Mouse (Mus musculus) limb, embryonic 11.5 days (tissue): ENCODE data around the gene Dnajc25. TPM values are rescaled to one million over a fixed set of nuclear protein-coding genes. Genes with fewer than 3 reads are reported as not detected.

Experiments
- ATAC-seq: fragments of 200-750 bp; cut with Nextera tagmentation; 2 replicates; pipeline ENCODE4 v1.8.0; 2017; ENCODE audit warnings: low read depth; ENCODE audit not compliant: insufficient number of reproducible peaks, low FRiP score, low TSS enrichment
- DNase-seq: peaks from one replicate; pipeline ENCODE4 v3.0.0-alpha.2; 2015; ENCODE audit warnings: low spot score
- H3K27ac ChIP-seq: fragments of 300-500 bp; sonication (generic); replicated peaks from 2 replicates; pipeline ENCODE4 v1.5.1; 2014; ENCODE audit warnings: low read depth, mild to moderate bottlenecking, low read length
- H3K27me3 ChIP-seq: fragments of 300-500 bp; sonication (generic); 2 replicates; pipeline ENCODE4 v1.6.1; 2014; ENCODE audit warnings: mild to moderate bottlenecking, low read length, mixed read lengths; ENCODE audit not compliant: control insufficient read depth, insufficient read depth
- H3K36me3 ChIP-seq: fragments of 300-500 bp; sonication (generic); 2 replicates; pipeline ENCODE4 v1.6.1; 2014; ENCODE audit warnings: mild to moderate bottlenecking, low read length, moderate library complexity, mixed read lengths; ENCODE audit not compliant: control insufficient read depth, insufficient read depth
- H3K4me1 ChIP-seq: fragments of 300-500 bp; sonication (generic); 2 replicates; pipeline ENCODE4 v1.6.1; 2014; ENCODE audit warnings: low read length, mixed read lengths; ENCODE audit not compliant: control insufficient read depth, insufficient read depth
- H3K4me2 ChIP-seq: fragments of 300-500 bp; sonication (generic); 2 replicates; pipeline ENCODE4 v1.6.1; 2014; ENCODE audit warnings: low read depth, mild to moderate bottlenecking, moderate library complexity; ENCODE audit not compliant: severe bottlenecking
- H3K4me3 ChIP-seq: fragments of 300-500 bp; sonication (generic); 2 replicates; pipeline ENCODE4 v1.5.1; 2014; ENCODE audit warnings: low read depth, low read length
- H3K9ac ChIP-seq: fragments of 300-500 bp; sonication (generic); 2 replicates; pipeline ENCODE4 v1.6.1; 2014; ENCODE audit warnings: mild to moderate bottlenecking, low read length
- H3K9me3 ChIP-seq: fragments of 300-500 bp; sonication (generic); 2 replicates; pipeline ENCODE4 v1.6.1; 2016; ENCODE audit warnings: low read length; ENCODE audit not compliant: control insufficient read depth
- WGBS: fragments of 180-500 bp; shearing (Covaris S2); extraction: QIAGEN DNeasy Blood & Tissue Kit; methylation state at CpG from one replicate; pipeline ENCODE4 v1.1.7; 2014; 5-methylcytosine and 5-hydroxymethylcytosine counted together
- polyA plus RNA-seq: library from polyadenylated mRNA; unstranded; fragments of >200 nt; fragmentation: Nextera tagmentation; extraction: Ambion mirVana; gene quantifications from 2 replicates; pipeline ENCODE4 v1.2.1, GENCODE M21; 2014

The Dnajc25 gene
- polyA plus RNA-seq: 7.4 and 8.9 TPM in 2 replicates

DNA sequence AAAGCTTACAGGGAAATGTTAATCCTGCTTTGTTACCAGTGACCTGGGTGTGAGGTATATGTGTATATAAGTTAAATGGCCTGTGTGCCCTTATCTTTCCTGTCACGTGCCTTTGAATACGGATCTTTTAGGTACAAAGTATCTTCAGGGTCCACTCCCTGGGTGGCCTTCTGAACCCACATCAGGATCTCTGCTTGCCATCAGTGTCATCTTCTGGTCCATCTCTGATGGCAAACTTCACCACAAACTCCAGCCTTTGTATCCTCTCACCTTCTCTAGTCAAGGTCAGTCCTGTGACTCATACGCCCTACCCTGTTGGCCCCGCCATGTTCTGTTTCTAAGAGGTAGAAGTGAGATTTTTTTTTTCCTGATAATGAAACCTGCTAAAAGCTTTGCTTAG is at the start of gene Dnajc25:
TSS of gene Dnajc25 (plus strand) at position 301 of the 400 bp plus-strand sequence.
- no peak within 1 kb of the TSS for H3K4me2 ChIP-seq
- WGBS: 86% methylated on average over 4 of the region's 4 CpGs
- no peak within 1 kb of the TSS for H3K4me3 ChIP-seq
- peaks cover 4% of the 10 kb centered on the region; the same call in 1 of the 2 replicates for H3K4me1 ChIP-seq
- no peaks in the 10 kb centered on the region for H3K27me3 ChIP-seq
- H3K9me3 ChIP-seq: no peaks in the 10 kb centered on the region
- H3K27ac ChIP-seq: no peak within 1 kb of the TSS
- H3K9ac ChIP-seq: no peak within 1 kb of the TSS
- no peaks in the 10 kb centered on the region for H3K36me3 ChIP-seq
- no peak for ATAC-seq
- no peak for DNase-seq

DNA sequence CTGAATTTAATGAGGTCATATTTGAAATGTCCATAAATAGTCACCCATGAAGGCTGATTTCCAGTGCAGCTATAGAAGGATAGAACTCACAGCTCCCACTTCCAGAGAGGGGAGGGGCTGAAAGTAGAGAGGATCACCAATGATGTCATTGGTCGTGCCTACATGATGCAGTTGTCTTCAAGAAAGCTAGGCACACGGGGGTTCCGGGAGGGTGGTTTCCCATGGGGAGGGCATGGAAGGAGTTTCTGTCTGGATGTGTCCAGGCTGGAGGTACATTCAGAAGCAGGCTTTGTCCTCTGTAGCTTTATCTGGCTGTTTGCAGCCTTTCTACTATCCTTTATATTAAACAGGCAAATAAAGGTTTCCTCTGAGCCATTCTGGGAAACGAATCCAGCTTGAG is 46.5 kb upstream of the Dnajc25 start:
- Histone ChIP-seq H3K36me3 (no peaks in the 10 kb centered on the region), H3K4me1 (peaks cover 6% of the 10 kb centered on the region; the same call in 1 of the 2 replicates), H3K4me2 (no peak overlapping the region), H3K4me3 (no peak overlapping the region), H3K27ac (no peak overlapping the region), H3K27me3 (no peaks in the 10 kb centered on the region), H3K9ac (no peak overlapping the region), H3K9me3 (no peaks in the 10 kb centered on the region)
- DNase-seq: no peak
- 83% methylated on average over 4 of the region's 4 CpGs for WGBS
- ATAC-seq: no peak

DNA sequence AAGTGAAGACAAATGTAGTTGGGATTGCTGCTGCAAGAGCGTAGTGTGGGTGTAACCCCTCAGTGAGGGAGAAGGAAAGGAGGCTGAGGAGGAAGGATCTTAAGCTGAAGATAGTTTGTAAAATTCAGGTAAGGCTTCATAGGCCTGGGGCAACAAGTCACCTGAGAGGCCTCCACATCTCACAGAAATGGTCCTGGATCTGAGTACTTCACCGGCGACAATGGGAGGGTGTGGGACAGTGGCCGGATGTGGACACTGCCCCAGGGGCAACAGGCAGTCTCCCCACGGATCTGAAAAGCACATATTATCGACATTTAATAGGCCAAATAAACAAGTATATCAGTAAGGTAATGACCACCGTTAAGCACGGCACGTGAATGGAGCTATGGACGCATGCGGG is 42.2 kb upstream of the Dnajc25 start:
- H3K36me3 ChIP-seq: no peaks in the 10 kb centered on the region; the same call in 1 of the 2 replicates
- no peak for DNase-seq
- H3K4me3 ChIP-seq: no peak overlapping the region
- H3K4me1 ChIP-seq: no peaks in the 10 kb centered on the region
- WGBS: 92% methylated on average over 11 of the region's 11 CpGs
- no peak overlapping the region for H3K27ac ChIP-seq
- H3K9ac ChIP-seq: no peak overlapping the region
- ATAC-seq: no peak
- no peaks in the 10 kb centered on the region for H3K27me3 ChIP-seq
- H3K9me3 ChIP-seq: no peaks in the 10 kb centered on the region
- no peak overlapping the region for H3K4me2 ChIP-seq

DNA sequence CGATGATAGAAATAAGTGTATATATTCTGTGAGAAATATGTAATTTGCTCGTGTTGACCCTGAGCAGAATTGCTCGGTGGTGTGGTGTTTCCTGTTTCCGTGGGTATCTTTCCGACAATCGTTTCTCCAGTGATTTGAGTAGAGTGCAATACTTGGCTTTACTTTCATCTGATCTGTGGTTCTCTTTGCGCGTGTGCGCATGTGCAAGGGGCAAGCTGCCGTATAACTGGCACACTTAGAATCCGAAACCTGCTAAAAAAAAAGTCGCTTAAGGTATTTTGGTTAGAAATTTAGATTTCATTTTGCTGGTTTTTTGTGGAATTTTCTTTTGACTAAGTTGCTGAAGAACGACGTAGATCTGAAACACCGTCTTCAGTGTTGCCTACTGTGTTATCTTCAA is 33.1 kb upstream of the Dnajc25 start:
- 93% methylated on average over 15 of the region's 15 CpGs for WGBS
- Histone ChIP-seq H3K9me3 (no peaks in the 10 kb centered on the region), H3K27ac (no peak overlapping the region), H3K4me3 (no peak overlapping the region), H3K36me3 (no peaks in the 10 kb centered on the region; the same call in 1 of the 2 replicates), H3K4me2 (no peak overlapping the region), H3K27me3 (no peaks in the 10 kb centered on the region), H3K9ac (no peak overlapping the region), H3K4me1 (no peaks in the 10 kb centered on the region)
- DNase-seq (no peak), ATAC-seq (no peak)

DNA sequence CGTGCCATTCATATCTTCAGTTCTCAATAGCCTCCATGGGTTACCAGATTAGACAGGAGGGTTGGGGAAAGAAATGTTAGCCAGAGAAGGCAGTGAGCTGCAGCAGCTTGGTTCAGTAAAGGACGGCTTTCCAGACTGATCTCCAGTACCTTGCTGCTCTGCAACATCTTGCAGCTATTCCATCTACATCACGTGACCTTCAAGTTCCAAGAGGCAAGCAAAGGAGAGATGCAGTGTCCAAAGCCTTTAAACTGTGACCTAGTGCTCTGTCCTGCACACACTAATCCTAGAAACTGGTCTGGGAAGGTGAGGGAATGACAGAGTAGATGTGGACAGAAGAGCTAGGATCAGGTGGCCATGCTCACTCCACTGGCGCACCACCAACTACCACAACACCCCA is 31.6 kb upstream of the Dnajc25 start:
- no peak for DNase-seq
- H3K4me3 ChIP-seq: no peak overlapping the region
- no peaks in the 10 kb centered on the region for H3K36me3 ChIP-seq
- WGBS: 90% methylated on average over 4 of the region's 4 CpGs
- ATAC-seq: no peak
- no peak overlapping the region for H3K4me2 ChIP-seq
- H3K27ac ChIP-seq: no peak overlapping the region
- no peaks in the 10 kb centered on the region for H3K27me3 ChIP-seq
- no peaks in the 10 kb centered on the region for H3K4me1 ChIP-seq
- no peak overlapping the region for H3K9ac ChIP-seq
- no peaks in the 10 kb centered on the region for H3K9me3 ChIP-seq

DNA sequence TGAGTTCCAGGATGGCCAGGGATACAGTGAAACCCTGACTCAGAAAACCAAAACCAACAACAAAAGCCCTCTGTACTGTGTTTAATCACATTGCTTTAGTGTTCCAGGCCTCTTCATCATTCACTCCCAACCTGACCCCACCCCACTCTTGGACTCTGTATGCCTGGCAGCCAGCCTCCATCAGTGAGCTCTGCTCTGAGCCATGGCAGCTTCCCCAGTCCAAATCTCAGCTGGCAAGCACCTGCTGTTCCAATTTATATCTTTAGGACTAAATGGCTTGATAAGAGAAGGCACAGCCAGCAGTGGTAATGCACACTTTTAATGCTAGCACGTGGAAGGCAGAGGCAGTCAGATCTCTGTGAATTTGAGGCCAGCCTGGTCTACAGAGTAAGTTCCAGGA is 29.7 kb upstream of the Dnajc25 start:
- H3K36me3 ChIP-seq: no peaks in the 10 kb centered on the region
- DNase-seq (no peak), ATAC-seq (no peak)
- no peak overlapping the region for H3K9ac ChIP-seq
- H3K27me3 ChIP-seq: no peaks in the 10 kb centered on the region
- WGBS: 97% methylated on average over 1 of the region's 1 CpGs
- H3K4me3 ChIP-seq: no peak overlapping the region
- H3K4me2 ChIP-seq: no peak overlapping the region
- no peak overlapping the region for H3K27ac ChIP-seq
- no peaks in the 10 kb centered on the region for H3K4me1 ChIP-seq
- no peaks in the 10 kb centered on the region for H3K9me3 ChIP-seq

DNA sequence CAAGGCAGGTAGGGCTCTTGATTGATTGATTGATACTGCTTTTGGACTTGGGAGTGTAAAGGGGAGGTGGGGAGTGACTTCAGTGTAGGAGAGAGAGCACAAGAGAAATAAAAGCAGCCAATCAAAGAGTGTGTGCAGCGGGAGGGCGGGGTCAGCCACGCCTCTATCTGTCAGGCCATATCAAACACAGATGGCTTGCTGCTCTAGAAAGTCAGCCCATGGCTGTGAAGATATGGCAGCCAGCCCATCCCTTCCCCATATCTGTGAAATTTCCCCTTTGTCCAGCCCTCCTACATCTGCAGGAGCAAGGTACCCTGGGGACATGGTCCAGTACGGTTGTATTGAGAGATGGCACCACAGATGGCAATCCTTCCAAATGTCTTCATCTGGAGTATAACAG is 24.2 kb upstream of the Dnajc25 start:
- Histone ChIP-seq H3K4me2 (no peak overlapping the region), H3K36me3 (no peaks in the 10 kb centered on the region; the same call in 1 of the 2 replicates), H3K4me1 (no peaks in the 10 kb centered on the region)

DNA sequence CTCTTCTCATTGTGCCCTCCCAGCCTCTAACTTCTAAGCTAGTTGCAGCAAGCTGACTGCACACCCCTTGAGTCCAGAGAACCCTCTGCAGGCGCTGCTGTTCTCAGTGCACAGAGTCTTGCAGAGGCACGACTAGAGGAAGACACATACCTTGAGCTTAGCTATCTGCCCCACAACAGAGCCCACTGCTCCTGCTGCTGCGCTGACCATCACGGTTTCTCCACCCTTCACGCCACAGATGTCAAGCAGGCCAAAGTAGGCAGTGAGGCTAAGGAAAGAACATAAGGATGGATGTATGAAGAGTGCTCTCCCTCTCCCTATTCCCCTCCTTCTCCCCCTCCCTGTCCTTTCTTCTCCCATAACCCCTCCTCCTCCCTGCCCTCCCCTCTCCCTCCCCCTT is 19.2 kb upstream of the Dnajc25 start:
- no peak overlapping the region for H3K27ac ChIP-seq
- no peak overlapping the region for H3K4me2 ChIP-seq
- H3K4me1 ChIP-seq: no peaks in the 10 kb centered on the region
- DNase-seq (no peak), ATAC-seq (no peak)
- no peak overlapping the region for H3K4me3 ChIP-seq
- no peaks in the 10 kb centered on the region for H3K9me3 ChIP-seq
- no peaks in the 10 kb centered on the region; the same call in 1 of the 2 replicates for H3K36me3 ChIP-seq
- WGBS: 78% methylated on average over 5 of the region's 5 CpGs
- H3K9ac ChIP-seq: no peak overlapping the region
- no peaks in the 10 kb centered on the region for H3K27me3 ChIP-seq

More for the DNA sequence above, 24.2 kb upstream of the Dnajc25 start:
- Histone ChIP-seq H3K4me3 (no peak overlapping the region), H3K9ac (no peak overlapping the region), H3K27me3 (no peaks in the 10 kb centered on the region), H3K27ac (no peak overlapping the region), H3K9me3 (no peaks in the 10 kb centered on the region)
- WGBS: 79% methylated on average over 4 of the region's 4 CpGs
- DNase-seq (no peak), ATAC-seq (no peak)

DNA sequence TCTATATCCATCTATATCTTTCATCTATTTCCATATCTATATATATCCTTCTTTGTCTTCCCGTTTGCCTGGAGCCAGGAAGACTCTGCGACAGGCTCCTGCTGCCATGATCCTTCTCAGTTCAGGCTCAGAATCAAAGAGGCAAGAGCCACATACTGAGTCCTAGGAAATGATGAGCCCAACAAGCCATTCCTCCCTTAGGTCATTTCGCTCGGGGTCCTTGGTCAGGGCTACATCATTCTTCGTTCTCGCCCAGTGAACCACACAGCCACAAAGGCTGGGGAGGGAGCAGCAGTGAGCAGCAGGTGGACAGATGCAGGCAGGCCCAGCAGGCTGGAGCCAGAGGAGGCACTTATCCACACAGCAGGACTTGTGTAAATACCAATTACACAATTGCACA is 13.4 kb upstream of the Dnajc25 start:
- DNase-seq: no peak
- H3K4me1 ChIP-seq: 0 out of 2 replicates have a peak, but pooled peaks cover 2% of the 10 kb centered on the region

More for the DNA sequence above, 13.4 kb upstream of the Dnajc25 start:
- no peak overlapping the region for H3K4me2 ChIP-seq
- H3K4me3 ChIP-seq: no peak overlapping the region
- no peaks in the 10 kb centered on the region for H3K9me3 ChIP-seq
- H3K27ac ChIP-seq: no peak overlapping the region
- WGBS: 85% methylated on average over 6 of the region's 6 CpGs
- no peaks in the 10 kb centered on the region for H3K36me3 ChIP-seq
- H3K27me3 ChIP-seq: no peaks in the 10 kb centered on the region
- H3K9ac ChIP-seq: no peak overlapping the region
- no peak for ATAC-seq
